ENCODE assay signal across 16 mouse cellular contexts in genomic region chr17:5965084-5965781, GRCm38 (mm10). TPM values are rescaled to one million over a fixed set of nuclear protein-coding genes. Genes with fewer than 3 reads are reported as not detected.
A peak's percentile ranks its signal among the peaks of the same experiment; 100 is the strongest.
DNase-seq lines count a peak whose midpoint lies in the region; ATAC-seq and TF ChIP-seq lines count a peak whose summit lies in the region.
"Had no signal": no experiment of that assay in that cellular context is flagged by ENCODE, and none has a peak within 500 bp of the region (broad histone marks: within the 10 kb centered on the region; RNA-seq: fewer than 3 reads in every experiment).

No protein-coding gene starts in this region.

- no peaks in the 10 kb centered on the region for H3K79me2 ChIP-seq in liver, adult 2 months (ENCODE audit: control insufficient read depth, insufficient read depth, low read length)

- DNase-seq in liver, adult 2 months (ENCODE audit: extremely low read depth, low read depth, low spot score) = peak; percentile 47
- DNase-seq in liver = no peak
- peak; percentile 33 for DNase-seq in embryo, embryonic 11 days
- no peak for DNase-seq in liver, embryonic 13.5 days
- no peak for DNase-seq in thymus, postnatal 14 days
- DNase-seq: adrenal gland, postnatal 10 days; cerebellum, adult 8-10 months; gastrocnemius, postnatal 10 days; heart, postnatal 10 days had no signal

- H3K4me3 ChIP-seq in liver, adult 2 months (ENCODE audit: insufficient read depth, low read depth, low read length) = no peak overlapping the region
- H3K4me3 ChIP-seq in liver, embryonic 13.5 days (replicated peaks) = no peak overlapping the region
- no peak overlapping the region for H3K4me3 ChIP-seq in stomach, embryonic 15.5 days (replicated peaks)
- H3K4me3 ChIP-seq in neural tube, embryonic 15.5 days (replicated peaks) = no peak overlapping the region
- H3K4me3 ChIP-seq: erythroblast, embryonic 14.5 days; midbrain, embryonic 10.5 days had no signal

- H3K27me3 ChIP-seq in liver, adult 2 months (ENCODE audit: control insufficient read depth, insufficient read depth, low read length) = no peaks in the 10 kb centered on the region
- H3K27me3 ChIP-seq in liver, embryonic 13.5 days = no peaks in the 10 kb centered on the region
- no peaks in the 10 kb centered on the region for H3K27me3 ChIP-seq in stomach, embryonic 15.5 days (replicated peaks)
- no peaks in the 10 kb centered on the region for H3K27me3 ChIP-seq in neural tube, embryonic 15.5 days (replicated peaks)

- H3K9ac ChIP-seq in liver, adult 2 months (ENCODE audit: low read depth, low read length) = no peak overlapping the region
- H3K9ac ChIP-seq in liver, embryonic 13.5 days = no peak overlapping the region
- H3K9ac ChIP-seq in stomach, embryonic 15.5 days = no peak overlapping the region
- no peak overlapping the region for H3K9ac ChIP-seq in neural tube, embryonic 15.5 days (replicated peaks)

- peak; percentile 60 for ATAC-seq in liver, embryonic 13.5 days (ENCODE audit: low read depth)
- peak; percentile 68 for ATAC-seq in stomach, embryonic 15.5 days (ENCODE audit: insufficient read depth, low FRiP score, low read depth)
- no peak for ATAC-seq in neural tube, embryonic 15.5 days (ENCODE audit: low FRiP score)
- no peak for ATAC-seq in activated CD4-positive, CD25-positive, alpha-beta regulatory T cell, adult 4 months
- ATAC-seq: forebrain, embryonic 16.5 days; hindbrain, postnatal 0 days had no signal

- no peak for TF ChIP-seq POLR2A in liver, adult 2 months (IDR thresholded peaks at IDR 0.05; ENCODE audit: extremely low read depth, insufficient read depth, low read length)

- H3K4me2 ChIP-seq in liver, embryonic 13.5 days = no peak overlapping the region
- H3K4me2 ChIP-seq in stomach, embryonic 15.5 days = no peak overlapping the region
- no peak overlapping the region for H3K4me2 ChIP-seq in neural tube, embryonic 15.5 days

- 0 out of 2 replicates have a peak overlapping the region, but pooled peaks have one; percentile 7 for H3K27ac ChIP-seq in liver, adult 2 months (replicated peaks; ENCODE audit: insufficient read depth, low read depth, low read length)
- peak overlapping the region; percentile 58 for H3K27ac ChIP-seq in liver, embryonic 13.5 days
- peak overlapping the region; percentile 75 for H3K27ac ChIP-seq in stomach, embryonic 15.5 days
- no peak overlapping the region for H3K27ac ChIP-seq in neural tube, embryonic 15.5 days (replicated peaks)
- H3K27ac ChIP-seq: hindbrain, postnatal 0 days; midbrain, embryonic 10.5 days had no signal

- 30% methylated on average over 9 of the region's 9 CpGs for WGBS in liver, adult 2 months
- 50% methylated on average over 9 of the region's 9 CpGs for WGBS in liver, embryonic 13.5 days (ENCODE audit: insufficient replicate concordance)
- 38% methylated on average over 9 of the region's 9 CpGs for WGBS in stomach, embryonic 15.5 days
- 65% methylated on average over 9 of the region's 9 CpGs for WGBS in neural tube, embryonic 15.5 days

- TF ChIP-seq CTCF in liver, adult 2 months (IDR thresholded peaks at IDR 0.05; ENCODE audit: low read depth, low read length) = no peak

- H3K9me3 ChIP-seq in liver, embryonic 13.5 days (replicated peaks) = no peaks in the 10 kb centered on the region
- H3K9me3 ChIP-seq in stomach, embryonic 15.5 days = no peaks in the 10 kb centered on the region
- H3K9me3 ChIP-seq in neural tube, embryonic 15.5 days (replicated peaks) = no peaks in the 10 kb centered on the region

- H3K36me3 ChIP-seq in liver, adult 2 months (ENCODE audit: control insufficient read depth, insufficient read depth, low read length) = no peaks in the 10 kb centered on the region
- no peaks in the 10 kb centered on the region for H3K36me3 ChIP-seq in liver, embryonic 13.5 days
- H3K36me3 ChIP-seq in stomach, embryonic 15.5 days = no peaks in the 10 kb centered on the region
- no peaks in the 10 kb centered on the region for H3K36me3 ChIP-seq in neural tube, embryonic 15.5 days
- H3K36me3 ChIP-seq: midbrain, embryonic 10.5 days had no signal

- peaks cover 8% of the 10 kb centered on the region for H3K4me1 ChIP-seq in liver, adult 2 months (ENCODE audit: control insufficient read depth, insufficient read depth, low read length)
- H3K4me1 ChIP-seq in liver, embryonic 13.5 days (replicated peaks) = peaks cover 20% of the 10 kb centered on the region
- H3K4me1 ChIP-seq in stomach, embryonic 15.5 days = peaks cover 22% of the 10 kb centered on the region
- no peaks in the 10 kb centered on the region for H3K4me1 ChIP-seq in neural tube, embryonic 15.5 days

RNA-seq across cellular contexts. Expression of gene Synj2, which starts 24.2 kb away (rescaled TPM):
- total RNA-seq in liver, adult 2 months (2014; rRNA removed) = 3.0 and 3.7 TPM in 2 replicates
- polyA plus RNA-seq in liver, adult 2 months (2012; rRNA removed) = 0.66 and 1.2 TPM in 2 replicates
- polyA plus RNA-seq in liver, embryonic 13.5 days (2015; fragmentation: Nextera tagmentation; extraction: Ambion mirVana) = 1.0 and 1.3 TPM in 2 replicates
- 5.9 and 6.6 TPM in 2 replicates for polyA plus RNA-seq in stomach, embryonic 15.5 days (2015; fragmentation: Nextera tagmentation; extraction: Ambion mirVana)
- 1.5 and 2.7 TPM in 2 replicates for polyA plus RNA-seq in neural tube, embryonic 15.5 days (2015; fragmentation: Nextera tagmentation; extraction: Ambion mirVana)
- 10 to 100 TPM; 12.6 to 13.3 TPM for polyA plus RNA-seq in activated CD4-positive, CD25-positive, alpha-beta regulatory T cell, adult 4 months (2017; shearing (Covaris generic))
- polyA plus RNA-seq: erythroblast, embryonic 14.5 days had no signal

Comparison
In these comparisons a context has a peak if more than half of its experiments do, and no peak if none do; other contexts are left out.
1. DNase-seq: peak in liver, adult 2 months (single experiment) and embryo, embryonic 11 days (single experiment); none in liver (single experiment), liver, embryonic 13.5 days (single experiment) and thymus, postnatal 14 days (single experiment).
2. ATAC-seq: peak in liver, embryonic 13.5 days (single experiment) and stomach, embryonic 15.5 days (single experiment); none in neural tube, embryonic 15.5 days (single experiment) and activated CD4-positive, CD25-positive, alpha-beta regulatory T cell, adult 4 months (single experiment).